Mouse (Mus musculus): ENCODE measurements at regions not wholly inside any gene's neighbourhood (a gene's known extent, or its start where the extent isn't known, plus 50 kb on each side); places are given as distances from the start of the nearest gene placed in this dataset.

DNA sequence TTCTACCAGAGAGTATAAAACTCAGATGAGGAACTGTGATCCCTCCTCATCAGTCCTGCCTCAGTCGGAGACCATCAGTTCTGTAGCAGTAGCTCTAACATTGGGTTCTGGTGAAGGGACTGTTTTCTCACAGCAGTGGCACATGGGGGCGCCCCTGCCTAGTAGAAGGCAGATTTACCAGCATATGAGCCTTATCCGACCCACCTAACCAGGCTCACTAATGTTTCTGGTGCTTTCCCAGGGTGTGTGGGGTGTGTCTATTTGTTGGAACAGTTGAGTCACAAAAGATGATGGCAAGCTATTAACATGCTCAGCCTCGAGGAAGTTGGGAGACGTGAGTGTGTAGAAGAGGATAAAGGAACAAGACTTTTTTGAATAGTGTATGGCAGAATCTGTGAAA, 212.3 kb downstream of the Eepd1 start:
- no peak for TF ChIP-seq POLR2A (IDR thresholded peaks at IDR 0.05; ENCODE audit: insufficient read depth, low read length)
- TF ChIP-seq CTCF (IDR thresholded peaks at IDR 0.05; ENCODE audit: low read depth, low read length), result peak; percentile 36
- TF ChIP-seq EP300 (IDR thresholded peaks at IDR 0.05; ENCODE audit: insufficient read depth, low read depth, low read length), result no peak
